Mouse (Mus musculus) olfactory bulb, adult 2 months (tissue): Measurements from ENCODE around the gene Defb47.

Source experiments
- CTCF ChIP-seq: fragments of 200-500 bp; IDR thresholded peaks from 2 replicates; pipeline ENCODE4 v1.5.1; 2012; ENCODE audit warnings: low read depth, mild to moderate bottlenecking, low read length, moderate library complexity; ENCODE audit not compliant: insufficient read depth
- POLR2A ChIP-seq: fragments of 200-500 bp; IDR thresholded peaks from 2 replicates; pipeline ENCODE4 v1.6.1; 2012; ENCODE audit warnings: mild to moderate bottlenecking, low read depth, low read length, moderate library complexity; ENCODE audit not compliant: insufficient read depth

DNA sequence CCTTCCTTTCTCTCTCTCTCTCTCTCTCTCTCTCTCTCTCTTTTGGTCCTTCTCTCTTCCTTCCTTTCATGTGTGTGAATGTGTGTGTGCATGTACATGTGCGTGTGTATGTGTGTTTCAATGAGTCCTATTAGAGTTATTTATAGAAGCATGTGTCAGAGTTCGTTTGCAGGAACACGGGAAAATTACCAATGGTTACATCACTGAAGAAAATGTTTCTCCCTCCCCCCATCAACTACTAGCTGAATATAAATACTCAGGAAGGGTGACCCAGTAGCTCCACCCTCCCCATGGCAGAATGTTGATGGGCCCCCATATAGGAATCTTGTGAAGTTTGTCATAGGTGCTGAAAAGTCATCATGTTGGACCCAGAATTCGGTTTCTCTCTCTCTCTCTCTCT, 15.2 kb downstream of the Defb47 start:
- no peak for TF ChIP-seq CTCF
- no peak for TF ChIP-seq POLR2A
